Mouse (Mus musculus): ENCODE measurements around the gene Eps15.

DNA sequence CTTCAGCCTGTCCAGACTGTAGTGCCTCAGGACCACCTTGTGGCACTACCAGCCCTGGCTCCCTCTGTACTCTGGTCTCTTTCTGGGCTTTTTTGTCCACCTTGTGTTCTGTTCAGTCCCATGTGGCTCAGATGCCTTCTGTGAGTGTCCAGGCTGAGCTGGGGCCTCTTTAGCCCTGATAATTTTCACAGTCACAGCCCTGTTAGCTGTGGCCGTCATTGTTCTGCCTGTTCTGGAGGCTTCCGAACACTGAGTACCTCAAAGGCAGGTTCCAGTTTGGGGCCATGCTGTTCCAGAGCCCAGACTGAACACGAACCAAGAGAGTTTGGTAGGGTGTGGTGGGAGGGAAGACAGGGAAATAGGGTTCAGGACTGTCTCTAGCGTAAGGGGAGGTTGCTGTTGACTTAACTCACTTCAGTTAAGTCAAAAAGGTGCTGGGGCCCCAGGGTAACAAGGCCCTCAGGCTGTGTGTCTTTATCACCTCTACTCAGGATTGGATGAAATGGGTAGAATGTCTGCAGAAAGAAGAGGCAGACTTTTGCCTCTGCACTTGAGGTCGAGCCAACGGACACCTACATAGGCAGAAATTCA, 131.4 kb downstream of the Eps15 start:
- no peak for TF ChIP-seq CTCF (IDR thresholded peaks at IDR 0.05; ENCODE audit: control insufficient read depth, insufficient read depth, low read length)
- TF ChIP-seq POLR2A (IDR thresholded peaks at IDR 0.05; ENCODE audit: borderline replicate concordance, control insufficient read depth, low read depth, low read length) = no peak

Measured in bone marrow, adult 2 months (tissue).